Mouse (Mus musculus): Measurements from ENCODE around the gene Mark4. TPM values are rescaled to one million over a fixed set of nuclear protein-coding genes. Genes with fewer than 3 reads are reported as not detected.

Gene Mark4
- polyA plus RNA-seq, 1 experiment from 2014 or later = 12.4 TPM

- Histone ChIP-seq H3K9me3 (no peaks in the 10 kb centered on the region), H3K4me3 (no peak overlapping the region), H3K27me3 (peaks cover 33% of the 10 kb centered on the region), H3K4me2 (no peak overlapping the region), H3K9ac (no peak overlapping the region), H3K27ac (no peak overlapping the region), H3K36me3 (no peaks in the 10 kb centered on the region), H3K4me1 (peaks cover 19% of the 10 kb centered on the region)
- 84% methylated on average over 25 of the region's 25 CpGs for WGBS
- ATAC-seq (ENCODE audit: insufficient number of reproducible peaks, insufficient read depth, low FRiP score, low TSS enrichment, low read depth) = no peak
Measured at GRCm38 (mm10) chr7:19494751-19495474, 36.3 kb upstream of the Mark4 start.

- 2% methylated on average over 26 of the region's 26 CpGs for WGBS
Measured at GRCm38 (mm10) chr7:19491731-19492130, 33.1 kb upstream of the Mark4 start.

GRCm38 (mm10) chr7:19489525-19489924, 30.9 kb upstream of the Mark4 start:
- H3K36me3 ChIP-seq = no peaks in the 10 kb centered on the region
- 1% methylated on average over 31 of the region's 31 CpGs for WGBS
- peaks cover 73% of the 10 kb centered on the region for H3K27me3 ChIP-seq
- peak overlapping the region; percentile 50 for H3K4me2 ChIP-seq
- H3K9me3 ChIP-seq = no peaks in the 10 kb centered on the region
- peaks cover 13% of the 10 kb centered on the region for H3K4me1 ChIP-seq
- 0 out of 2 replicates have a peak overlapping the region, but pooled peaks have one; percentile 27 for H3K9ac ChIP-seq
- H3K27ac ChIP-seq = no peak overlapping the region
- peak overlapping the region; percentile 32 for H3K4me3 ChIP-seq
- no peak for ATAC-seq (ENCODE audit: insufficient number of reproducible peaks, insufficient read depth, low FRiP score, low TSS enrichment, low read depth)

More at GRCm38 (mm10) chr7:19491731-19492130, 33.1 kb upstream of the Mark4 start:
- peak overlapping the region; percentile 53 for H3K4me2 ChIP-seq
- H3K27ac ChIP-seq = peak overlapping the region; percentile 48; the same call in 1 of the 2 replicates
- H3K27me3 ChIP-seq = peaks cover 65% of the 10 kb centered on the region
- H3K36me3 ChIP-seq = no peaks in the 10 kb centered on the region
- peak overlapping the region; percentile 29 for H3K4me3 ChIP-seq
- no peak for ATAC-seq (ENCODE audit: insufficient number of reproducible peaks, insufficient read depth, low FRiP score, low TSS enrichment, low read depth)
- peaks cover 25% of the 10 kb centered on the region for H3K4me1 ChIP-seq
- peak overlapping the region; percentile 66 for H3K9ac ChIP-seq
- no peaks in the 10 kb centered on the region for H3K9me3 ChIP-seq

GRCm38 (mm10) chr7:19486549-19486948, 27.9 kb upstream of the Mark4 start:
- Histone ChIP-seq H3K27ac (no peak overlapping the region), H3K36me3 (no peaks in the 10 kb centered on the region), H3K9ac (no peak overlapping the region), H3K4me1 (peaks cover 9% of the 10 kb centered on the region), H3K9me3 (no peaks in the 10 kb centered on the region), H3K27me3 (peaks cover 64% of the 10 kb centered on the region), H3K4me3 (no peak overlapping the region), H3K4me2 (no peak overlapping the region)
- no peak for ATAC-seq (ENCODE audit: insufficient number of reproducible peaks, insufficient read depth, low FRiP score, low TSS enrichment, low read depth)
- 88% methylated on average over 7 of the region's 7 CpGs for WGBS

GRCm38 (mm10) chr7:19485488-19485887, 26.9 kb upstream of the Mark4 start:
- Histone ChIP-seq H3K9me3 (no peaks in the 10 kb centered on the region), H3K4me3 (no peak overlapping the region), H3K4me1 (peaks cover 5% of the 10 kb centered on the region; the same call in 1 of the 2 replicates), H3K27ac (no peak overlapping the region), H3K36me3 (no peaks in the 10 kb centered on the region), H3K9ac (no peak overlapping the region), H3K27me3 (peaks cover 54% of the 10 kb centered on the region), H3K4me2 (no peak overlapping the region)
- no peak for ATAC-seq (ENCODE audit: insufficient number of reproducible peaks, insufficient read depth, low FRiP score, low TSS enrichment, low read depth)
- WGBS = 81% methylated on average over 1 of the region's 1 CpGs

GRCm38 (mm10) chr7:19483281-19483680, 24.7 kb upstream of the Mark4 start:
- H3K36me3 ChIP-seq = no peaks in the 10 kb centered on the region
- 77% methylated on average over 8 of the region's 8 CpGs for WGBS
- no peak overlapping the region for H3K4me3 ChIP-seq

GRCm38 (mm10) chr7:19477624-19478384, 19.2 kb upstream of the Mark4 start:
- H3K27ac ChIP-seq = no peak overlapping the region

More at GRCm38 (mm10) chr7:19483281-19483680, 24.7 kb upstream of the Mark4 start:
- Histone ChIP-seq H3K4me2 (no peak overlapping the region), H3K4me1 (no peaks in the 10 kb centered on the region), H3K9ac (no peak overlapping the region), H3K27ac (no peak overlapping the region), H3K9me3 (no peaks in the 10 kb centered on the region), H3K27me3 (peaks cover 36% of the 10 kb centered on the region)
- no peak for ATAC-seq (ENCODE audit: insufficient number of reproducible peaks, insufficient read depth, low FRiP score, low TSS enrichment, low read depth)

GRCm38 (mm10) chr7:19477084-19477483, 18.5 kb upstream of the Mark4 start:
- WGBS = 76% methylated on average over 2 of the region's 2 CpGs
- H3K27me3 ChIP-seq = peaks cover 57% of the 10 kb centered on the region
- ATAC-seq (ENCODE audit: insufficient number of reproducible peaks, insufficient read depth, low FRiP score, low TSS enrichment, low read depth) = no peak
- H3K4me1 ChIP-seq = no peaks in the 10 kb centered on the region
- no peaks in the 10 kb centered on the region for H3K36me3 ChIP-seq
- H3K4me3 ChIP-seq = no peak overlapping the region
- H3K9ac ChIP-seq = no peak overlapping the region
- H3K4me2 ChIP-seq = no peak overlapping the region
- H3K9me3 ChIP-seq = no peaks in the 10 kb centered on the region
- H3K27ac ChIP-seq = no peak overlapping the region

More at GRCm38 (mm10) chr7:19477624-19478384, 19.2 kb upstream of the Mark4 start:
- Histone ChIP-seq H3K9ac (no peak overlapping the region), H3K27me3 (peaks cover 50% of the 10 kb centered on the region), H3K9me3 (no peaks in the 10 kb centered on the region), H3K4me3 (no peak overlapping the region), H3K4me2 (no peak overlapping the region), H3K4me1 (no peaks in the 10 kb centered on the region), H3K36me3 (no peaks in the 10 kb centered on the region)
- ATAC-seq (ENCODE audit: insufficient number of reproducible peaks, insufficient read depth, low FRiP score, low TSS enrichment, low read depth) = no peak; the same call in 1 of the 2 replicates
- WGBS = 22% methylated on average over 14 of the region's 14 CpGs

GRCm38 (mm10) chr7:19473875-19474443, 15.3 kb upstream of the Mark4 start:
- WGBS = under 1% methylated on average over 73 of the region's 89 CpGs
- ATAC-seq (ENCODE audit: insufficient number of reproducible peaks, insufficient read depth, low FRiP score, low TSS enrichment, low read depth) = peak; percentile 65

GRCm38 (mm10) chr7:19472403-19472802, 13.8 kb upstream of the Mark4 start:
- H3K27me3 ChIP-seq = peaks cover 88% of the 10 kb centered on the region

More at GRCm38 (mm10) chr7:19473875-19474443, 15.3 kb upstream of the Mark4 start:
- Histone ChIP-seq H3K9me3 (no peaks in the 10 kb centered on the region), H3K9ac (peak overlapping the region; percentile 79), H3K4me2 (peak overlapping the region; percentile 88), H3K4me3 (peak overlapping the region; percentile 57), H3K27me3 (peaks cover 82% of the 10 kb centered on the region), H3K4me1 (0 out of 2 replicates have a peak, but pooled peaks cover 3% of the 10 kb centered on the region), H3K36me3 (no peaks in the 10 kb centered on the region), H3K27ac (peak overlapping the region; percentile 44; the same call in 1 of the 2 replicates)

GRCm38 (mm10) chr7:19470308-19470707, 11.7 kb upstream of the Mark4 start:
- peaks cover 6% of the 10 kb centered on the region for H3K4me1 ChIP-seq
- no peak overlapping the region for H3K4me2 ChIP-seq
- H3K27ac ChIP-seq = no peak overlapping the region
- H3K4me3 ChIP-seq = no peak overlapping the region
- H3K9ac ChIP-seq = no peak overlapping the region
- ATAC-seq (ENCODE audit: insufficient number of reproducible peaks, insufficient read depth, low FRiP score, low TSS enrichment, low read depth) = no peak
- no peaks in the 10 kb centered on the region for H3K36me3 ChIP-seq
- H3K9me3 ChIP-seq = no peaks in the 10 kb centered on the region
- 9% methylated on average over 14 of the region's 14 CpGs for WGBS
- peaks cover 80% of the 10 kb centered on the region for H3K27me3 ChIP-seq

More at GRCm38 (mm10) chr7:19472403-19472802, 13.8 kb upstream of the Mark4 start:
- Histone ChIP-seq H3K36me3 (no peaks in the 10 kb centered on the region), H3K4me1 (0 out of 2 replicates have a peak, but pooled peaks cover 3% of the 10 kb centered on the region), H3K9me3 (no peaks in the 10 kb centered on the region), H3K27ac (no peak overlapping the region), H3K9ac (no peak overlapping the region), H3K4me2 (no peak overlapping the region), H3K4me3 (no peak overlapping the region)
- no peak for ATAC-seq (ENCODE audit: insufficient number of reproducible peaks, insufficient read depth, low FRiP score, low TSS enrichment, low read depth)
- WGBS = 36% methylated on average over 4 of the region's 4 CpGs
